Mouse (Mus musculus) limb, embryonic 11.5 days (tissue): Measurements from ENCODE around the gene Zc3h7b. TPM values are rescaled to one million over a fixed set of nuclear protein-coding genes. Genes with fewer than 3 reads are reported as not detected.

Source experiments
- ATAC-seq: fragments of 200-750 bp; cut with Nextera tagmentation; 2 replicates; pipeline ENCODE4 v1.8.0; 2017; ENCODE audit warnings: low read depth; ENCODE audit not compliant: insufficient number of reproducible peaks, low FRiP score, low TSS enrichment
- DNase-seq: peaks from one replicate; pipeline ENCODE4 v3.0.0-alpha.2; 2015; ENCODE audit warnings: low spot score
- H3K27ac ChIP-seq: fragments of 300-500 bp; sonication (generic); replicated peaks from 2 replicates; pipeline ENCODE4 v1.5.1; 2014; ENCODE audit warnings: low read depth, mild to moderate bottlenecking, low read length
- H3K27me3 ChIP-seq: fragments of 300-500 bp; sonication (generic); 2 replicates; pipeline ENCODE4 v1.6.1; 2014; ENCODE audit warnings: mild to moderate bottlenecking, low read length, mixed read lengths; ENCODE audit not compliant: control insufficient read depth, insufficient read depth
- H3K36me3 ChIP-seq: fragments of 300-500 bp; sonication (generic); 2 replicates; pipeline ENCODE4 v1.6.1; 2014; ENCODE audit warnings: mild to moderate bottlenecking, low read length, moderate library complexity, mixed read lengths; ENCODE audit not compliant: control insufficient read depth, insufficient read depth
- H3K4me1 ChIP-seq: fragments of 300-500 bp; sonication (generic); 2 replicates; pipeline ENCODE4 v1.6.1; 2014; ENCODE audit warnings: low read length, mixed read lengths; ENCODE audit not compliant: control insufficient read depth, insufficient read depth
- H3K4me2 ChIP-seq: fragments of 300-500 bp; sonication (generic); 2 replicates; pipeline ENCODE4 v1.6.1; 2014; ENCODE audit warnings: low read depth, mild to moderate bottlenecking, moderate library complexity; ENCODE audit not compliant: severe bottlenecking
- H3K4me3 ChIP-seq: fragments of 300-500 bp; sonication (generic); 2 replicates; pipeline ENCODE4 v1.5.1; 2014; ENCODE audit warnings: low read depth, low read length
- H3K9ac ChIP-seq: fragments of 300-500 bp; sonication (generic); 2 replicates; pipeline ENCODE4 v1.6.1; 2014; ENCODE audit warnings: mild to moderate bottlenecking, low read length
- H3K9me3 ChIP-seq: fragments of 300-500 bp; sonication (generic); 2 replicates; pipeline ENCODE4 v1.6.1; 2016; ENCODE audit warnings: low read length; ENCODE audit not compliant: control insufficient read depth
- WGBS: fragments of 180-500 bp; shearing (Covaris S2); extraction: QIAGEN DNeasy Blood & Tissue Kit; methylation state at CpG from one replicate; pipeline ENCODE4 v1.1.7; 2014; 5-methylcytosine and 5-hydroxymethylcytosine counted together
- polyA plus RNA-seq: library from polyadenylated mRNA; unstranded; fragments of >200 nt; fragmentation: Nextera tagmentation; extraction: Ambion mirVana; gene quantifications from 2 replicates; pipeline ENCODE4 v1.2.1, GENCODE M21; 2014

Zc3h7b gene
- polyA plus RNA-seq, 1 experiment from 2014 or later, result 57.9 TPM

- H3K4me3 ChIP-seq, result no peak overlapping the region
- no peak overlapping the region for H3K4me2 ChIP-seq
- no peak for DNase-seq
- no peak overlapping the region for H3K27ac ChIP-seq
- no peaks in the 10 kb centered on the region for H3K9me3 ChIP-seq
- H3K4me1 ChIP-seq, result peaks cover 13% of the 10 kb centered on the region
- no peak for ATAC-seq
- no peaks in the 10 kb centered on the region for H3K27me3 ChIP-seq
- WGBS, result 78% methylated on average over 5 of the region's 5 CpGs
- H3K36me3 ChIP-seq, result no peaks in the 10 kb centered on the region
- no peak overlapping the region for H3K9ac ChIP-seq
Observed at GRCm38 (mm10) chr15:81839634-81840033, 94.8 kb downstream of the Zc3h7b start.

- Histone ChIP-seq H3K9me3 (no peaks in the 10 kb centered on the region), H3K27me3 (no peaks in the 10 kb centered on the region), H3K27ac (no peak overlapping the region), H3K9ac (no peak overlapping the region), H3K36me3 (no peaks in the 10 kb centered on the region), H3K4me3 (no peak overlapping the region), H3K4me1 (peaks cover 13% of the 10 kb centered on the region), H3K4me2 (no peak overlapping the region)
- DNase-seq, result no peak
- 86% methylated on average over 7 of the region's 7 CpGs for WGBS
- ATAC-seq, result no peak
Observed at GRCm38 (mm10) chr15:81840306-81840705, 95.4 kb downstream of the Zc3h7b start.

GRCm38 (mm10) chr15:81842275-81842674, 97.4 kb downstream of the Zc3h7b start:
- ATAC-seq (no peak), DNase-seq (no peak)
- H3K9me3 ChIP-seq, result no peaks in the 10 kb centered on the region
- no peak overlapping the region for H3K4me2 ChIP-seq
- H3K36me3 ChIP-seq, result no peaks in the 10 kb centered on the region
- H3K4me1 ChIP-seq, result no peaks in the 10 kb centered on the region
- H3K4me3 ChIP-seq, result no peak overlapping the region
- 84% methylated on average over 7 of the region's 7 CpGs for WGBS
- no peak overlapping the region for H3K27ac ChIP-seq
- H3K9ac ChIP-seq, result no peak overlapping the region
- no peaks in the 10 kb centered on the region for H3K27me3 ChIP-seq

GRCm38 (mm10) chr15:81845033-81845625, 100.3 kb downstream of the Zc3h7b start:
- Histone ChIP-seq H3K36me3 (peaks cover 7% of the 10 kb centered on the region; the same call in 1 of the 2 replicates), H3K27me3 (no peaks in the 10 kb centered on the region), H3K4me1 (no peaks in the 10 kb centered on the region), H3K4me2 (no peak overlapping the region), H3K27ac (no peak overlapping the region), H3K9me3 (no peaks in the 10 kb centered on the region), H3K4me3 (no peak overlapping the region), H3K9ac (no peak overlapping the region)
- 86% methylated on average over 5 of the region's 5 CpGs for WGBS
- ATAC-seq, result no peak
- DNase-seq, result no peak

GRCm38 (mm10) chr15:81845724-81846123, 100.9 kb downstream of the Zc3h7b start:
- Histone ChIP-seq H3K4me3 (no peak overlapping the region), H3K36me3 (peaks cover 10% of the 10 kb centered on the region; the same call in 1 of the 2 replicates), H3K4me1 (no peaks in the 10 kb centered on the region), H3K9ac (no peak overlapping the region), H3K9me3 (no peaks in the 10 kb centered on the region), H3K27me3 (no peaks in the 10 kb centered on the region), H3K4me2 (no peak overlapping the region), H3K27ac (no peak overlapping the region)
- DNase-seq, result no peak
- ATAC-seq, result no peak
- 35% methylated on average over 4 of the region's 4 CpGs for WGBS

Other genes starting within 250 kb of the Zc3h7b start
- gene Ep300, start 159.7 kb upstream of the Zc3h7b start, polyA plus RNA-seq, result 24.5 and 27.6 TPM in 2 replicates
- 24.2 and 27.0 TPM in 2 replicates for gene L3mbtl2, start 81.2 kb upstream of the Zc3h7b start, polyA plus RNA-seq
- 4.4 and 4.5 TPM in 2 replicates for gene Chadl, start 47.8 kb upstream of the Zc3h7b start, polyA plus RNA-seq
- 125 and 129 TPM in 2 replicates for gene Rangap1, start 473 bp downstream of the Zc3h7b start, polyA plus RNA-seq
- gene Tef, start 57.4 kb downstream of the Zc3h7b start, polyA plus RNA-seq, result 13.7 and 14.6 TPM in 2 replicates
- gene Tob2, start 113.7 kb downstream of the Zc3h7b start, polyA plus RNA-seq, result 16.7 and 16.8 TPM in 2 replicates
- gene Phf5a, start 126.9 kb downstream of the Zc3h7b start, polyA plus RNA-seq, result 240 and 243 TPM in 2 replicates
- 158 and 162 TPM in 2 replicates for gene Aco2, start 127.3 kb downstream of the Zc3h7b start, polyA plus RNA-seq
- gene Polr3h, start 181.2 kb downstream of the Zc3h7b start, polyA plus RNA-seq, result 68.2 and 71.3 TPM in 2 replicates
- gene Csdc2, start 191.7 kb downstream of the Zc3h7b start, polyA plus RNA-seq, result 4.9 TPM in 2 replicates
- 15.3 and 16.0 TPM in 2 replicates for gene Pmm1, start 215.9 kb downstream of the Zc3h7b start, polyA plus RNA-seq
- not detected in 2 replicates for gene 1700029P11Rik, start 235.5 kb downstream of the Zc3h7b start, polyA plus RNA-seq
- gene Xrcc6, start 242.8 kb downstream of the Zc3h7b start, polyA plus RNA-seq, result 91.0 and 105 TPM in 2 replicates